Mouse (Mus musculus) E14TG2a.4 (cell line): ENCODE measurements around the gene Xrcc4.

ENCODE experiments used
- CTCF ChIP-seq: conservative IDR thresholded peaks from 2 replicates; pipeline ENCODE4 v1.5.1; 2014; ENCODE audit warnings: low read length
- NANOG ChIP-seq: IDR thresholded peaks from 2 replicates; pipeline ENCODE4 v1.6.1; 2014; ENCODE audit warnings: borderline replicate concordance, low read length, mixed read lengths
- POU5F1 ChIP-seq: IDR thresholded peaks from 2 replicates; pipeline ENCODE4 v1.6.1; 2014; ENCODE audit warnings: low read length, borderline replicate concordance

DNA sequence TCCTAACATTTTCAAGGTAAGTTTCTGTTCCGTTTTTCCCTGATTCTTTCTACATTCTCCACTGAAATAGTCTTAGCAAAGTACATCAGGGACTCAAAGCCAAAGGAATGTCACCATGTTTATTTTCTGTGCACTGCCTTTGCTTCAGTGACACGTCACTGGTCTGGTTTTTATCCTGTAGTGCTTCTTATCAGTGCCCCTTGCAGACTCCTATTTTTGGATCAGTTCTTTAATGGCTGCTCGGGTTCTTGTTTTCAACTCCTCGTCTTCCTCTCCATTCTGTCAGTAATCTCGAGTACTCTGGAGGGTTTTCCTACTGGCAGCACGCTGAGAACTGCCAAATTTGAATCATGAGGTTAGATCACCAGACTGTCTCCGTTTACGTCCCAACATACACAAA is 77.2 kb downstream of the Xrcc4 start:
- TF ChIP-seq CTCF (no peak), POU5F1 (no peak), NANOG (no peak)
